Mouse (Mus musculus): ENCODE data around the gene Arl8b.
A peak's percentile ranks its signal among the peaks of the same experiment; 100 is the strongest.

The Arl8b gene

GRCm38 (mm10) chr6:108785551-108785950 is 2.7 kb downstream of the Arl8b start:
- no peak for DNase-seq

GRCm38 (mm10) chr6:108791498-108791897 is 8.6 kb downstream of the Arl8b start:
- DNase-seq, result no peak

- no peak for DNase-seq
Observed at GRCm38 (mm10) chr6:108795912-108796311, 13.0 kb downstream of the Arl8b start.

GRCm38 (mm10) chr6:108796706-108797105 is 13.8 kb downstream of the Arl8b start:
- no peak for DNase-seq

- no peak for DNase-seq
Observed at GRCm38 (mm10) chr6:108805194-108805593, 22.3 kb downstream of the Arl8b start.

GRCm38 (mm10) chr6:108805871-108806270 is 23.0 kb downstream of the Arl8b start:
- no peak for DNase-seq

- DNase-seq, result no peak
Observed at GRCm38 (mm10) chr6:108807446-108807845, 24.5 kb downstream of the Arl8b start.

GRCm38 (mm10) chr6:108808786-108809185 is 25.9 kb downstream of the Arl8b start:
- no peak for DNase-seq

GRCm38 (mm10) chr6:108810237-108810636 is 27.3 kb downstream of the Arl8b start:
- DNase-seq, result peak in 1 of 2 experiments; percentile 25

GRCm38 (mm10) chr6:108812134-108812533 is 29.2 kb downstream of the Arl8b start:
- DNase-seq, result no peak

GRCm38 (mm10) chr6:108817510-108817909 is 34.6 kb downstream of the Arl8b start:
- DNase-seq, result no peak

GRCm38 (mm10) chr6:108824816-108825545 is 42.1 kb downstream of the Arl8b start:
- no peak for DNase-seq

- DNase-seq, result no peak
Observed at GRCm38 (mm10) chr6:108826070-108826469, 43.2 kb downstream of the Arl8b start.

GRCm38 (mm10) chr6:108827336-108827920 is 44.5 kb downstream of the Arl8b start:
- no peak for DNase-seq

GRCm38 (mm10) chr6:108828234-108828868 is 45.5 kb downstream of the Arl8b start, which contains the start of gene Edem1:
Gene Edem1 (plus strand): TSS chr6:108828641.
- DNase-seq, result peak; percentile 96 to 97

- peak; percentile 45 to 53 for DNase-seq
Observed at GRCm38 (mm10) chr6:108828872-108829271, 46.0 kb downstream of the Arl8b start.

GRCm38 (mm10) chr6:108829386-108830370 is 46.8 kb downstream of the Arl8b start:
- DNase-seq, result peak in 1 of 2 experiments; percentile 31

GRCm38 (mm10) chr6:108832170-108832569 is 49.3 kb downstream of the Arl8b start:
- DNase-seq, result no peak

GRCm38 (mm10) chr6:108832989-108833388 is 50.1 kb downstream of the Arl8b start:
- DNase-seq, result peak in 1 of 2 experiments; percentile 41

- DNase-seq, result peak in 1 of 2 experiments; percentile 27
Observed at GRCm38 (mm10) chr6:108833963-108834697, 51.2 kb downstream of the Arl8b start.

GRCm38 (mm10) chr6:108835765-108836691 is 53.1 kb downstream of the Arl8b start:
- DNase-seq, result peak; percentile 66 to 79
